Mouse (Mus musculus): ENCODE measurements at regions not wholly inside any gene's neighbourhood (a gene's known extent, or its start where the extent isn't known, plus 50 kb on each side); places are given as distances from the start of the nearest gene placed in this dataset.

- DNase-seq (ENCODE audit: extremely low read depth, low read depth, low spot score) = no peak
Observed at GRCm38 (mm10) chr17:84030699-84031098, 157.0 kb downstream of the Zfp36l2 start.

DNA sequence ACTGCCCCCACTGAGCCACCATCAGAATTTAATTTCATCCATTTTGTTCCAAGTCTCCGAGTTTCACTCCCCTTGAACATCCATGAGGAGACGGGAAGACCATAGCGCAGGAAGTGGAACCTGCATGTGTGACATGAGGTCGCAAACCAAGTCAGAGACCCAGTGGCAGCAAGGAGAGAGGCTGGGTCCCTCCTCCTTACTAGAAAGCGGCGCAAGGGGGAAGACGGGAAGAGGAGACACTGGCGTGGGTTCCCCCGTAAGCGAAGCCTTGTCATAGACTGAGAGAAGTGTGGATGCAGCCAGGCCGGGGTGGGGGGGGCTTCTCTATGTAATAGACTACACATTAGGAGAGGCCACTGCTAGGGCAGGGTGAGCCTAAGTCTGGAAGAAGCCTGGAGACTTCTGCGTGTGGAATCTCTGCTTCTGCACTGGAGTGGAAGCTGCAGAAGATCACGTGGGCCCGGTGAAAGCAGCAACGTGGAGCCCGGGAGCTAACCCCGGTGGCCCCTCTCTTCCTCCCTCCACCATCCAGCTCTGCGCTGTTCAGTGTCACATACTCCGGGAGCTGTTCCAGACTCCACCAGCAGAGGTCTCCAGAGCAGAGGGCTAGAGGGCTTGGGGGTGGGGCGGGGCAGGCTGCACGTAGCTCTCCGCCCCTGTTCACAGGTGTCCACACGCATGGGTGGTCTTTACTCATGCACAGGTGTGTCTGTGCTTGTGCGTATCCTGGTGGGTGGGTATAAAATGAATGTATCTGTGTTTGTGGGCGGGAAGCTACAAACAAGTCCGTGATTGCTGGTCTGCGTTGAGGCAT, 159.4 kb downstream of the Zfp36l2 start:
- no peak for DNase-seq (ENCODE audit: extremely low read depth, low read depth, low spot score)

- no peak for DNase-seq (ENCODE audit: extremely low read depth, low read depth, low spot score)
Observed at GRCm38 (mm10) chr17:84027275-84027674, 160.5 kb downstream of the Zfp36l2 start.

DNA sequence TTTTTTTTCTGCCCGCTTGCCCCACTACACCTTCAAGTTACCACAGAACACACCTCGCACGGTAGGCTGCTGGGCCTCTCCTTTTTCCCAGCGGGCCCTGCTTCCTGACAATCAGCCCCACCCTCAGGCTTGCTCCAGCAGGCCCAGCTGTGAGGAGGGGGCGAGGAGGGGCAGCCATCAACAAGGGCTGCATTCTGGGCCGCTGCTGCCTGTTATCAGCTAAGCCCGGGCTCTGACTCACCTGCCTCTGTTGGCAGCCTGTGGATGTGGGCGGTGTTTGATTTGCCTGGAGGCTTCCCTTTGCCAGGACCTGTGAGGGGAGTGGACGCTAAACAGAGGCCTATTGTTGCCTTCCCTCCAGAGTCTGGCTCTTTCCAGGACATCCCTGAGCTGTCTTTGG, 161.6 kb downstream of the Zfp36l2 start:
- peak; percentile 69 for DNase-seq (ENCODE audit: extremely low read depth, low read depth, low spot score)

GRCm38 (mm10) chr17:84022358-84022757, 165.4 kb downstream of the Zfp36l2 start:
- no peak for DNase-seq (ENCODE audit: extremely low read depth, low read depth, low spot score)

GRCm38 (mm10) chr17:84018817-84019216, 168.9 kb downstream of the Zfp36l2 start:
- no peak for DNase-seq (ENCODE audit: extremely low read depth, low read depth, low spot score)

- DNase-seq (ENCODE audit: extremely low read depth, low read depth, low spot score) = no peak
Observed at GRCm38 (mm10) chr17:84017891-84018290, 169.9 kb downstream of the Zfp36l2 start.

DNA sequence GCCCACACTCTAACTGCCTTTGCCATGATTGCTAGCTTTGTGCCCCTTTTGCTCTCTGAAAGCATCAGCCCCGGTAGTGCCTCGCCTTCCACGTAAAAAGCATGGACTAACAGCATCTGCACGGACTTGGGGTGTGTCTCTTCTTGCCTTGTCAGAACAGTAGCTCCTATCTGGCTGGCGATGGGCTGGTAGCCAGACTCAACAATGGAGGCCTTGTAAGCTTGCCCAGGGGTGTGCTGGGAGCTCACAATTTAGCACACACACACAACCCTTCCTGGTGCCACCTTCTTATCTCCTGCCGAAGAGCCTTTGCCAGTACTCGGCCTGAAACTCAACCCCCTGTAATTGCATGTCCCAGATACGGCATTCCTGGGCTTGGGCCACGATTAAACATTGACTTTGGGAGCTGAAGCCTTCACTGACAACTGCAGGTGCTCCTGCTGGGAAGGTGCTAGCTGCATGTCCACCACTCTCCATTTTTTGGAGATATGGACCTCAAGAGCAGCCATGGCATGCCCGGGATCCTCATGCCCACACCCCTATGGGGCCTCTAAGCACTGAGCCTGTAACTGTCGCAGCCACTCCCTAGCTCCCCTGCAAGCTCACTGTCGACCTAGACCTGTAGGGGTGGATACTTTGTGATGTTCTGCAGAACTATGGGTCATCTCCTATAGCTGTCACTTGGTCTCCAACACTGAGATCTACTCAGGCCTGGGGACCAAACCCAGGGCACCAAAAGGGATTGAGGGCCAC, 166.7 kb upstream of the Haao start:
- no peak for DNase-seq (ENCODE audit: extremely low read depth, low read depth, low spot score)

DNA sequence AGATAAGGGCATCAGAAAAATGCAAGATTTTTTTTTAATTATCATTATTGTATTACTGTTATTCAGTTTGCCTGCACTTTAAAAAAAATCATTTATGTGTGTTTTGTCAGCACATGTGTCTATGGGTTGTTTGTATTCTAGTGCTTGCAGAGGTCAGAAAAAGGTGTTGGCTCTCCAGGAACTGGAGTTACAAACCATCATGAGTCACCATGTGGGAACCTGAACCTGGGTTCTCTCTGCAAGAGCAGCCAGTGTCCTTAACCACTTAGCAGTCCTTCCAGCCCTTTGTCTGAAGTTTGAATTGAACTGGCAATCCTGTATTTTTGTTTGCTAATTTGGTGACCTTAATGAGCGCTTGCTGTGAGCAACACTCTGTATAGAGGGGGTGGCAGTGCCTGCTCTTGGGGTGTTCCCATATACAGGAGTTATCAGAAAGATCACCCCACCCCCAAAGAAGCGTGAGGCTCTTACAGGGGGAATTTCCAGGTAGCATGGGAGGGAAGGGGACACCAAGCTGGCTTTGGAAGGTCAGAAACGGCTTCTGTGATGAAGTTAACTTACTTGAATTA, 162.8 kb upstream of the Haao start:
- DNase-seq (ENCODE audit: extremely low read depth, low read depth, low spot score) = no peak

GRCm38 (mm10) chr17:84009966-84010365, 162.2 kb upstream of the Haao start:
- DNase-seq (ENCODE audit: extremely low read depth, low read depth, low spot score) = no peak

- DNase-seq (ENCODE audit: extremely low read depth, low read depth, low spot score) = no peak
Observed at GRCm38 (mm10) chr17:84009194-84009593, 161.4 kb upstream of the Haao start.

DNA sequence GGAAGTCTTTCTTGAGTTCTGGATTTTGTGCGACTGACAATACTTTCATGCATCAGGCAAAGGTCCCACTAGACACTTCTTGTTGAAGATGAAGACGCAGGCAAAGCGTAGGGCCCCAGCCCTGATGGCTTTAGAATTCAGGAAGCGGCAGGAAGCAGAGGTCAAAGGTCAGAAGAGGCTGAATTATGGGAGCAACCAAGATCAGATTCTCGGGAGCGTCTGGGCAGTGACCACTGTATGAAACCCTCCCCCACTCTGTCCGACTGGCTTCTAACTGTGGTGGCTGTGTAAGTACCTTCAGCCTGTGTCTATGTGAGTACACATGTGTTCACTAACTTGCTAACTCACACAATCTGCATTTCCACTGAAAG, 160.9 kb upstream of the Haao start:
- no peak for DNase-seq (ENCODE audit: extremely low read depth, low read depth, low spot score)

- no peak for DNase-seq (ENCODE audit: extremely low read depth, low read depth, low spot score)
Observed at GRCm38 (mm10) chr17:84008035-84008681, 160.4 kb upstream of the Haao start.

- DNase-seq (ENCODE audit: extremely low read depth, low read depth, low spot score) = no peak
Observed at GRCm38 (mm10) chr17:84006748-84007147, 159.0 kb upstream of the Haao start.

- DNase-seq (ENCODE audit: extremely low read depth, low read depth, low spot score) = no peak
Observed at GRCm38 (mm10) chr17:84004237-84004636, 156.5 kb upstream of the Haao start.

DNA sequence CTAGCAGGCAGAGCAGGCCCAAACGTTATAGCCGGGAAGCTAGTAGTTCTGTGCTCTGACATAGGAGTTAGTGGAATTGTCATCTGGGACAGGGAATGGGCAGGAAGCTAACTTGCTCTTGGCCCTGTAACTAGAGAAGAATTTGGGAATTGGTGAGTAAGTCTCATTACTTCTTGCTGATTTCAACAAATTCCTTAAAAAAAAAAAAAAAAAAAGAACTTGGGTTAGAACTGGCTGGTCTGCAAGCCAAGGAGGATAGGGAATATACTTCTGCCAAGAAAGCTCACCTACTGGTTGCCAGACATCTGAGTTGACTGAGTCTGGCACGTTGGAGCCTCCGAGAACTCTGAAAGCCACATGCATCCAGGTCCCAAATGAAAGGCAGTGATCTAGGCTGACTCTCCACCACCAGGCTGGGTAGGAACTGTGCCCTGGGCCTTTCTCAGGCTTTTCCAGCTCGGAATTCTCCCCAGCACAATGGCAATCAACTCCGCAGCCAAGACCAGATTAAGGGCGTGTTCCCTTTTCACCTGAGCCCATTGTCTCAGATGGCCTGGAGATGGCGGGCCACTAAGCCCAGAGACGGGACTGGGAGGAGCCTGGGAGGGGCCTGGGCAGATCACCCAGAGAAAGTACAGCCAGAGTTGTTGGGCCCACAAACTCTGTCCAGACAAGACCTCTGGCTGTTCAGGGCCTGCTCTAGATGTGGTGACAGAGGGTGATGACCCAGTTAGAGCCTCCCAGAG, 155.9 kb upstream of the Haao start:
- DNase-seq (ENCODE audit: extremely low read depth, low read depth, low spot score) = no peak

DNA sequence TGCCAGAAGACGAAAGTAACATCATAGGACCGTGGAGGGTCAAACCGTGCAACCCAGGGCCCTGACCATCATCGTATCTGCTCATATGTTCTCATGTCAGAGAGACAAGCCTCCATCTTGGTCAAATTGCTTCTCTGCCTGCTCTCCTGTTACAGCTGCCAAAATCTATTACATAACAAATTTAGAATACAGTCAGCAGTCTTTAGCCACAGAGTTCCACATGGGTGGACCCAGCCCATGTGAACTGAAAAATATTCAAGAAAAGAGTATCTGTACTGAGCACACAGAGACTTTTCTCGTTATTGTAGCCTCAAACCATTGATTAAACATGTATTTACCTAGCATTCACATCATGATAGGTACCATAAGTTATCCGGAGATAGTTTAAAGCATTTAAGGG, 155.2 kb upstream of the Haao start:
- no peak for DNase-seq (ENCODE audit: extremely low read depth, low read depth, low spot score)

DNA sequence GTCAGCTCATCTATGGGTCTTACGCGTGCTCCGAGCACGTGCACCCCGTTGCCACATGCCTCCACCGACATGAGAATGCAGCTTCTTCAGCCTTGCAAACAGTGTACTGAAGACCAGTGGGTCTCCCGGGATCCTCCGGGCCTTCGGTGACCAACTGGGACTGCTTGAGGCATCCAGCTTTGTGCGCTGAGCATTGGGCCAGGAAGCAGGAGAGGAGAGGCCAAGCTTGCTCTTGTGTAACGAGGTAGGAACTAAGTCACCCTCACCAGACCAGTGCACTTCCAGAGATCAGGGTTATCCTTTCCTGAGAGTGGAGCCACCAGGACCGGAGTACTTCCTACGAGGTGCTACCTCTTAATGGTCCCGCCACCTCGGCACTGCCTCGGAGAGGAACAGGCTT, 154.6 kb upstream of the Haao start:
- no peak for DNase-seq (ENCODE audit: extremely low read depth, low read depth, low spot score)

- DNase-seq (ENCODE audit: extremely low read depth, low read depth, low spot score) = no peak
Observed at GRCm38 (mm10) chr17:84000115-84000514, 152.4 kb upstream of the Haao start.

GRCm38 (mm10) chr17:83998972-83999545, 151.3 kb upstream of the Haao start:
- no peak for DNase-seq (ENCODE audit: extremely low read depth, low read depth, low spot score)

- no peak for DNase-seq (ENCODE audit: extremely low read depth, low read depth, low spot score)
Observed at GRCm38 (mm10) chr17:83998341-83998740, 150.6 kb upstream of the Haao start.
